Mouse (Mus musculus) layer of hippocampus, adult 2 months (tissue): ENCODE data around the gene Mapk6. TPM values are rescaled to one million over a fixed set of nuclear protein-coding genes. Genes with fewer than 3 reads are reported as not detected.

ENCODE experiments used
- DNase-seq, 2 experiments: peaks; one replicate each; pipeline ENCODE4 v3.0.0; 2022; ENCODE audit warnings: low spot score in 2 of 2
- H3K27ac ChIP-seq: fragments of 200-600 bp; 2 replicates; pipeline ENCODE4 v1.8.1; 2022
- H3K4me3 ChIP-seq: fragments of 200-600 bp; 2 replicates; pipeline ENCODE4 v1.8.1; 2022; ENCODE audit warnings: mild to moderate bottlenecking
- CTCF ChIP-seq: fragments of 200-600 bp; conservative IDR thresholded peaks from 2 replicates; pipeline ENCODE4 v1.8.1; 2022; ENCODE audit warnings: antibody characterized with exemption, mild to moderate bottlenecking, moderate library complexity
- total RNA-seq, 2 experiments: library from RNA; stranded (reverse); gene quantifications; 2 replicates each; pipeline ENCODE4 v1.2.3; 2021

The Mapk6 gene
- total RNA-seq, 2 experiments from 2014 or later: 23.5 to 24.8 TPM

- peak; percentile 78 for TF ChIP-seq CTCF
Measured at GRCm38 (mm10) chr9:75434172-75434793, 24.5 kb upstream of the Mapk6 start.

DNA sequence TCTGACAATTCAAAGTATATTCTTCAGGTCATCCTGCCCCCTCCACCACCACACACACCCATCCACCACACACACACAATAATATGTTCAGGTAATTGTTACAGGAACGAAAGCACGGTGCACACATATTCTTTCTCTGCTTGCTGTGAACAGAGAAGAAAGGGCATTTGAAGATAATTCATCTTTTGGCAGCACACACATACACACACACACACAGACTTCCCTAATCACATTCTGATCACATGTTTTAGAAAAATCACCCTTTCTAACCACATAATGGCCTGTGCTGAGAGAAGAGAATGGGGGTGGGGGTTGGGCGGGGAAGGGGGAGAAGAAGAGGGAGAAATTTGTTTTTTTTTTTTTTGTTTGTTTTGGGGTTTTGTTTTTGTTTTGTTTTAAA is 22.9 kb upstream of the Mapk6 start:
- DNase-seq: no peak
- TF ChIP-seq CTCF: no peak
- Histone ChIP-seq H3K27ac (no peak overlapping the region), H3K4me3 (no peak overlapping the region)

More at GRCm38 (mm10) chr9:75434172-75434793, 24.5 kb upstream of the Mapk6 start:
- DNase-seq: peak; percentile 12 to 38
- no peak overlapping the region for H3K4me3 ChIP-seq
- H3K27ac ChIP-seq: peak overlapping the region; percentile 12; the same call in 1 of the 2 replicates

GRCm38 (mm10) chr9:75430822-75431621 is 21.2 kb upstream of the Mapk6 start:
- DNase-seq: no peak
- H3K27ac ChIP-seq: no peak overlapping the region
- no peak for TF ChIP-seq CTCF
- H3K4me3 ChIP-seq: no peak overlapping the region

- no peak overlapping the region for H3K4me3 ChIP-seq
- DNase-seq: no peak
- no peak overlapping the region for H3K27ac ChIP-seq
- TF ChIP-seq CTCF: no peak
Measured at GRCm38 (mm10) chr9:75429657-75430056, 19.9 kb upstream of the Mapk6 start.

- H3K27ac ChIP-seq: no peak overlapping the region
- TF ChIP-seq CTCF: no peak
- no peak overlapping the region for H3K4me3 ChIP-seq
- no peak for DNase-seq
Measured at GRCm38 (mm10) chr9:75429040-75429439, 19.2 kb upstream of the Mapk6 start.

- H3K27ac ChIP-seq: no peak overlapping the region
- no peak overlapping the region for H3K4me3 ChIP-seq
- no peak for DNase-seq
- TF ChIP-seq CTCF: no peak
Measured at GRCm38 (mm10) chr9:75428274-75428600, 18.4 kb upstream of the Mapk6 start.

DNA sequence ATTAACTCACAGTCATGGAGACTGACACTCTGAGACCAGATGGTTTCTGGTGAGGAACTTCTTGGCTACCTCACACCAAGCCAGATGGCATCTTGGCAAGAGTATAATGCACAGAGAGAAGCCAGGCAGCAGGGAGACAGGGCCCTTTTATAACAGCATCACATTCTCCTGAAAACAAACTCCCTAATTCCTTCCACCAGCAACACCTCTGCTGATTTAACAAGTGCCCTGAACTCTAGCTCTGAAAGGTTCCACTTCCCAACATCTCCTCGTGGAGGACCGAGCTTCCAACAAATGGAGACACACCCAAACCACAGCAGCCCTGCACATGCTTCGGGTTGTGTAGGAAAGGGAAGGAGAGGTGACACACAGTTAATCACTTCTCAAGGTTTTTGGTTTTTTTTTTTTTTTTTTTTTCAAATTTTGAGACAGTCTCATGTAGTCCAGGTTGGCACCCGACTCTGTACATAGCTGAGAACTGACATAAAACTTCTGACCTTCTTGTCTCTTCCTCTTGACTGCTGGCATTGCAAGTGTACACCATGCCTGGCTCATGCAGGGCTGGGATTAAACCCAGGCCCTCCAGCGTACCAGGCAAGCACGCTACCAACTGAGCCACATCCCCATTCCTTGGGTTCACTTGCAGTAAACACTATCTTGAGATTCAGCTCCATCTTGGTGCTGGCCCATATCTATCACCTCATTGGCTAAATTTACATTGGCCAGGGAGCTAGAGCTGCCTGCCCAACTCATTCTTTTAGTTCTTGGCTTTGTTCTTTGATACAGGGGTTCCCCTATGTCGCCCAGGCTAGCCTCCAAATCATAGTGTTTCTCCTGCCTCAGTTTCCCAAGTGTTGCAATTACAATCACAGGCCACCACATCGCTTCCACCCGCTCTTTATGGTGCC is 17.8 kb upstream of the Mapk6 start:
- TF ChIP-seq CTCF: no peak
- H3K4me3 ChIP-seq: no peak overlapping the region
- no peak overlapping the region for H3K27ac ChIP-seq
- DNase-seq: peak; percentile 64 to 68

DNA sequence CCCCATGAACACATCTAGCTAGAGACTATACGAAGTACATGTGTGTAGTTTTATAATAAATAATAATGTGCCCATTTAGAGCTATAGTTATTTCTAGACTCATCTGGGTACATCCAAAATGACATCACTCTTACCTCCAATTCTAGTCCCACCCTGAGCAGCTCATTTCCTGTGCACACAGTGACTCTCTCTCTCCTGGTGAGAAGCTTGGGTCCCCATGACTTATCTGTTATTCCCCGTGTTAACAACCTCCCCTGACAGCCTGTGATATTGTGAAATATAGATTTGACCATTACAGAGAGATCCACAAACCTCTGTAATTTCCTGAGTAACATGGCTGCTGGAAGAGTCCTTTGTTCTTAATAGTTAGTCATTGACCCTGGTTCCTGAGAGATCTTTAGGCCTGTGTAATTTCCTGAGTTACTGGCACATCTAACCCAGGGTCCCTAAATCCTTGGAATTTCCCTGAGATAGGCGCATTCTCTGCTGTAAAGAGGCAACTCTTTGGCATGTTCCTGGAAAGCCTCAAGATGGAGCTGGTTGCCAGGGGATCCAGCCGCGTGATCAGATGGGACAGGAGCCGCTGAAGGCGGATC is 16.1 kb upstream of the Mapk6 start:
- no peak for DNase-seq
- TF ChIP-seq CTCF: no peak
- Histone ChIP-seq H3K4me3 (no peak overlapping the region), H3K27ac (no peak overlapping the region)

- DNase-seq: no peak
- H3K4me3 ChIP-seq: no peak overlapping the region
- TF ChIP-seq CTCF: no peak
- H3K27ac ChIP-seq: no peak overlapping the region
Measured at GRCm38 (mm10) chr9:75424358-75425150, 14.7 kb upstream of the Mapk6 start.

- DNase-seq: no peak
- TF ChIP-seq CTCF: no peak
- H3K4me3 ChIP-seq: no peak overlapping the region
- H3K27ac ChIP-seq: no peak overlapping the region
Measured at GRCm38 (mm10) chr9:75423683-75424082, 13.9 kb upstream of the Mapk6 start.

DNA sequence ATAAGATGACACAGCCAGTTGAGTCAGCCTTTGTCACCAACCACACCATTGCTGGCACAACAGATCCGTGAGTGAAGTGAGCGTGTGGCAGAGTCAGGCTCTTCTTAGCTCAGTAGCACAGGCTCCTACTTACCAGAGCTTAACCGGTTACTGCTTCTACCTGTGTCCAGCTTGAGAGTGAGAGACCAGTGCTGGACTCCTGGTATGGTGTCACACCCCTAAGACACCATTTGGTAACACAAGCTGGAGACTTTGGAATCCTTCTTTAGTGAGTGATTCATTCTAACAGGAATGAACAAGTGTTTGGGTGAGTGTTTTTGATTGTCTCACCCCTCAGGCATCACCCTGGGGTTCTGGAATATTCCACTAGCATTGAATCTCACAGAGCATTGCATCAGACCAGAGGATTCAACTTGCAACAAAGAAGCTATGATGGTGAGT is 12.5 kb upstream of the Mapk6 start:
- Histone ChIP-seq H3K27ac (no peak overlapping the region), H3K4me3 (no peak overlapping the region)
- no peak for TF ChIP-seq CTCF
- no peak for DNase-seq

- TF ChIP-seq CTCF: no peak
- no peak overlapping the region for H3K4me3 ChIP-seq
- no peak overlapping the region for H3K27ac ChIP-seq
- no peak for DNase-seq
Measured at GRCm38 (mm10) chr9:75414204-75414603, 4.4 kb upstream of the Mapk6 start.
